Mouse (Mus musculus) cerebellum, postnatal 25 days (tissue): ENCODE results near the gene Clmn.
"Not testable (repeated sequence)": the region's sequence is repeated elsewhere in the genome, so short reads cannot be mapped to it uniquely, and the experiment has no call there.

Experiments used
- DNase-seq, 2 experiments: peaks; one replicate each; pipeline ENCODE4 v3.0.0; 2021; ENCODE audit warnings: mixed read lengths in 2 of 2

Gene Clmn

DNA sequence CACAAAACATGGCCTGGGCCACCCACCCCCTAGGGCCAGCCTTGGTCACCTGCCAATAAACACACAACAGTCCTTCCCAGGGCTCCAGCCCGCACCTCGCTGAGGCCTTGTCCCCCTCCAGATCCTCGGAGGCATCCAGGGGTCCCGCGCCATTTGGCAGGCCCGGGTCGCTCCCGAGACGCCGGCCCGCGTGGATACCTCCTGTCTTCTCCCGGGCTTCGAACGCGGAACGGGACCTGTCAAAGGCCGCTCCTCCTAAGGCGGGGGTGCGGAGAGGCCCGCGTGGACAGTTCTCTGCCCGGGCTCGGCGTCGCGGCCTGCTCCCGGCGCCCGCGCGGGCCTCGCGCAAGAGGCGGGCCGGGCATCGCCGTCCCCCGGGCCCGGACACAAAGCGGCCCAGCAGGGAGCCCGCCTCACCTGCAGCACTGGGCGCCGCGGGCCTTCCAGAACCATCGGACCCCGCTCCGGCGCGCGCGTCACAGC lies 113.5 kb downstream of the Clmn start:
- DNase-seq = no peak

DNA sequence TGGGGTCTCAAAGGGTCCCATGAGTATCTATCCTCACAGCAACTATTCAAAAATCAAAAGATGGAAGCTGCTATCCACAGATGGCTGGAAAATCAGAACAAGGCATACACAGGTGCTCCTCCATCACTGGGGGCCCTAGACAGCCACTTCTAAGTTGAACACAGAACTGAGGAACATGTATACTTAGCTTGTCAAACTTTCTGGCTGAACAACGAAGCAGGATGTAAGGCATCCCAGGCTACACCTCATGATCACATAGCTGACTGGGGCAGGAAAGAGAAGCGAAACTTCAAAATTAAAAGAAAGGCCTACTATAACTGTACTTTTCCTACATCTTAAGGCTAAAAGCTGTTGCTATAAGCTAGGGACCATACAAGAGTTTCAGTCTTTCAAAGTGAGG lies 115.9 kb downstream of the Clmn start:
- no peak for DNase-seq

DNA sequence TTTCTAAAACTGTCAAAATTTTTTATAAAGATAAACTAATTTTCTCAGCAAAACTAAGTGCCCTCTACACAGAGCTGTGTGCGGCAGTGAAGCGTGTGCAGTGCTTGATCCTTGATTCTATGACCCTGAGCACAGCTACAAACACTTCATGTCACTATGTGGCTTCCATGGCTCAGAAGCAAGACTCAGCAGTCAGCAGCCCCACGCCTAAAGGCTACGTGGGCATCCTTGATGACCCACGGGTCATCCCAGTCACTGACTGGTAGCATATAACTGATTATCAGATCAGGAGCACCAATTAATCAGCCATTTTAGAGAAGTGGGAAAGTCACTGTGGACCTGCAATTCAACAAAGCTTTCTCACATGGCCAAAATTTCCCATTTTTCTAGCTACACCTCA lies 117.6 kb downstream of the Clmn start:
- DNase-seq = no peak

DNA sequence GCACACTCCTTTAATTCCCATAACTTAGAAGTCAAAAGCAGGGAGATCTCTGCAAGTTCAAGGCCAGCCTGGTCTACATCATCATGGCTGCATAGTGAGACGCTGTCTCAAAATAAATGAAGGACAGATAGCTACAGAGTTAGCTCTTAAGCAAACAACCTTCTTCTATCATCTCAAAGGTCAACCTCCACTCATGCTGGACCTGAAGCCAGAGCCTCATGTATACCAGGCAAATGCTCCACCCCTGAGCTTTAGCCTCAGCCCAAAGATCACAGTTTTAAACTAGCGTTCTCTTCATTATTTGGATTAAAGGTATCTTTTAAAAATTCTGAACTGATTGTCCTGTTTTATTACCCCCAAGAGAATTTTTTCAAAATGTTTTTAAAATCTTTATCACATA lies 118.3 kb downstream of the Clmn start:
- DNase-seq = no peak

DNA sequence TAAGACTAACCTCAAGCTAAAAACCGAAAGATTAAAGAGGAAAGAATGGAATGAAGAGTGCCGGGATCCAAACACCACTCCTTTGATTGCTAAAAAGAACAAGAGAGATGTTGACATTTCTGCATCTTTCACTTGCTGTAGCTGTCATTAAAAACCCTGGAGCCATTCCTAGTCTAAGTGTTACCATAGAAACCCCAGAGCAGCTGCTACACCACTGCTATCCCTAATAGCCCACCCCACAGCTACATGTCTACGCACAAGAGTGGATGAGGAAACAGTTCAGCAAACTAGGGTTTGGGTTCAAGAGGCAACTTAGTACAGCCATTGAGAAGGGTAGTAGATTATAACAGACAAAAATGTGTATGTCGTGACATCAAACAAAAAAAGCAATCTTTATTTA lies 121.2 kb downstream of the Clmn start:
- no peak for DNase-seq

DNA sequence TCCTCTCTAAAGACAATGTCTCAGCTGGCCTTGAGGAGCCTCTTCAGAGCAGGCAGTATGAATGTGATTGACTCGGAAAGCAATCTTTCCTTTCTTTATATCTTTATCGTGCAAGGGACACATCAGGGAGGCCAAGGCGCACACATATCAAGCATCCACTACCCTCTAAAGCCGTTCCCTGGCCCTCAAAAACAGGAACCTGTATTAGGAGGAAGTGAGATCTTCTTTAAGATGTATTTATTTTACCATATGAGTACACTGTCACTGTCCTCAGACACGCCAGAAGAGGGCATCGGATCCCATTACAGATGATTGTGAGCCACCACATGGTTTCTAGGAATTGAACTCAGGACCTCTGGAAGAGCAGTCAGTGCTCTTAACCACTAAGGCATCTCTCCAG lies 122.6 kb downstream of the Clmn start:
- DNase-seq = no peak

DNA sequence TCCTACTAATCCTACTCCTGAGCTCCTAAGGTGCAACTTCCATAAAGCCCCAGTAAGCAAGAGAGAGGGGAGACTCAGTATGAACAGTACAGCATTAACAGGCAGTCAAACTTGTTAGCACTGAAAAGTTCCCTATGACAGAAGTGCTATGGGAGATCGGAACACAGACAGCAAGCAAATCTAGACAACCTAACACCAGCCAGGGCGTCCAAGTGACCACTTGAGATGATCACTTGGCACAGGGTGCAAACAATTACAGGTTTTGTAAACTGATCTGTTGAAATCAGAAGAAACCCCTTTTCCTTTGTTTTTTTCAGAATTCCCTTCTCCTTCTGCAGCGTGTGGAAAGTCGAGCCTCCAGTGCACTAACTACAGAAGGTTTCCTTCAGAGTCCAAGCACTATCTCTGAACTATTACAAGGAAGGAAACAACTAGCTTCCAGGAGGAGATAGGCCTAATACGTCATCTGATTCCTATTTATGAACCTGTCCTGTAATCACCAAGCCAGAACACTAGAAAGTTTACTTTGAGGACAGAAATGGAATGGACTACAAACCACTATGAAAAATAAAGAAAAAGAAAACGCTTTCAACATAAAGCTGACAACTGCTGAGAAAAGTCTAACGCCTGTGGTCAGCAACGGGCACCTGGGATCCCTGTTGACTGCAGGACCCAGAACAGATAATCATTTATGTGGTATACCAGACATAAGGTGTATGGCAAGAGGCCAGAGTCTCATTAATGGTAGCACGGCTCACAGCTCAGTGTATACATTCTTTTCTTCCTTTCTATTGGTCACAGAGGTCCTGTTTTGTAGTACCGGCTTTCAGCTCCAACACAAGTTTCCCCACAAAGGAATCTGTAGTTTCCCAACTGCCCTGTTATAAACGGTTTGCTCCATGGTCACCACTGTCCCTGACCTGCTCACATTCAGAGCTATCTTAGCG lies 123.8 kb downstream of the Clmn start:
- DNase-seq = no peak

DNA sequence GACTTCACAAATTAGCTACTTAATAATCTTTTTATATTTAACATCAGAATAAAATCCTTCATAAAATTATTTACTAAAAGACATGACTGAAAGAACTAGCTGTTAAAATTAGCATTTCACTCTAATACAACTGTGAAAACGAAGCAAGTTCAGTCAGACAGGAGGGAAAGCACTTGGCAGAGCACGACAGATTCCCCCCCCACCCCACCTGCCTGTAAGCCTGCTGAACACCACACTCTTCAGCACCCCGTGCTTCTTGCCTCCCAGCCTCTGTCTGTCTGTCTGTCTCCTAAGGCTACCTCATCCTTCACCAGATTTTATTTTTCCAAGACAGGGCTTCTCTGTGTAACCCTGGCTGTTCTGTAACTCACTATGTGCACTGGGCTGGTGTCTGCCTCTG lies 125.9 kb downstream of the Clmn start:
- peak in 1 of 2 experiments; percentile 38 for DNase-seq

DNA sequence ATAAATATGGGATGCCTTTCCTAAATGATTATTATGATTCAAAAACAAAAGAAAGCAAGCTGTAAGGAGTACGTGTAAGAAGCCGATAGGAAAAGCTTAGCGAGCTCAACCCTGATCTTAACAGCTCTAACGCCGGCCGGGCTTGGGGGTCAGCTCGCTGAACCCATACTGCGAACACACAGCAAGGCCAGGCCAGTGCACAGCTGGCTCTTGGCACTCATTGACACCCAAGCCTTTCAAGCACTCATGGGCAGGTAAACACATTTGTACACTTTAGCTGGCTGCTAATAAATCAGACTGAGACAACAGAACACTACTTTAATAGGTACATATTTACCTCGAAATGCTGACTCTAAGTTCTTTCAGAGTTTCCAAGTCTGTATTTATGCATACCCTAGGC lies 126.4 kb downstream of the Clmn start:
- no peak for DNase-seq

DNA sequence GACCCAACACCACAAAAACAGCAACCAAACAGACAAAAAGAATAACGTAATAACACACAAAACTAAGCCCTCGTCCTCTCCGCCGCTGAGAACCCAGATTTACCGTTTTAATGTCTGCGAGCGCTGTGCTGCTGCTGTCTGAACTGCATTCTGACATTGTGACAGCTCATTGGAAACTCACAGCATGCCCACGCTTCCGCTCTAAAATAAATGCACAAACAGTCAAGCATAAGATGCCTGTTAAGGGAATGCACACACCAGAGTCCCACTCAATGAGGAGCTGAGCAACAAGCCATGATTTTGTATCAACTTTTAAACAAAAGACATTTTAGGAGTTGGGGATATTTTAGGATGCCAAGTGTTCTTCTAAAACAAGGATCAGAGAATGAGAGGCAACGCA lies 127.2 kb downstream of the Clmn start:
- no peak for DNase-seq

DNA sequence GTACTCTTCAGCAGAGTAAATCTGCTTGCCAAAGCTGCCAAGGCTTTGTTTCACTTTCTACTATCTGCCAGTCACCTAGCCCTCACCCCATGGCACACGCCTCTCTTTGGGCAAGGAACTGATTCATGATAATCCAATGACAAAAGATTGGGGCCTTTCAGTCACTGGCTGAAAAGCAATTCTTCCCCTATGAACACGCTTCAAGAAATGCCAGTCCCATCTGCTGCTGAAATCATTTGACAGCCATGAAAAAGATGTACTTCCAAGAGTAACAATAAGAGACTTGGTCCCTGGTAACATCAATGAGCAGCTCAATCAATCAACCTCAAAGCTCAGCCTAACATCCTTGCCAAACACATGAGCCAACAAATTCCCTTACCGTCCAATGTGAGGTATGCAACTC lies 128.9 kb downstream of the Clmn start:
- no peak for DNase-seq

DNA sequence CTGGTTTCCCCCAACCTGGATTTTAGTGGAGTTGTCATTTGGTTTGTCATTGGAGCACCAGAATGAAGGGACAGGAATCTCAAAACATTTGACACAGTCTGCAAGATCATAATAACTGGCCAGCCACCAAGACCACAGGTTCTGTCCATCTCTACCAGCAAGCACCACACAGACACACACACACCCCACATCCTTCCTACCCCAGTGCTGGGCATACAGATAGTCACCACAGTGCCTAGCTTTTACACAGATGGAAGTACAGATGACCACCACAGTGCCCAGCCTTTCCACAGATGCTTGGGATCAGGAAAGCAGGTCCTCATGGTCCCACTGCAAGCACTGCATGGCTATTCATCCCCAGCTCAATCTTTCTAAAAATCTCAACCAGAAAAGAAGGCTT lies 131.7 kb downstream of the Clmn start:
- no peak for DNase-seq

DNA sequence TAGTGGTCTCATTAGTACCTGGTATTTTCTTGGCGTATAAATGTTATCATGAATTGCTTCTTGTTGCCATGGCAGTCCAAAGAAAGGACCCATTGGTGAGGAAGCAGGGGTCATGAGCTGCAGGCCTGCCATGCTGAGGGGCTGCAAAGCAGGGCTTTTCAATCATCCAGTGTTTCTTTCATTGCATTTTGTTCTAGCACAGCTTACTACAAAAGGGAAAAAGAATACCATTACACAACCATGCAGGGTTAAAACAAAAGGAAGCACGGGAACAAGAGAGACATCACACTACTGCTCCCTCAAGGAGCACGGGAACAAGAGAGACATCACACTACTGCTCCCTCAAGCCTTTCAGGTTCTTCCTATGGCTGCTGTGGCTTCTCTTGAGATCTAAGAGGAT lies 133.1 kb downstream of the Clmn start:
- DNase-seq = no peak

DNA sequence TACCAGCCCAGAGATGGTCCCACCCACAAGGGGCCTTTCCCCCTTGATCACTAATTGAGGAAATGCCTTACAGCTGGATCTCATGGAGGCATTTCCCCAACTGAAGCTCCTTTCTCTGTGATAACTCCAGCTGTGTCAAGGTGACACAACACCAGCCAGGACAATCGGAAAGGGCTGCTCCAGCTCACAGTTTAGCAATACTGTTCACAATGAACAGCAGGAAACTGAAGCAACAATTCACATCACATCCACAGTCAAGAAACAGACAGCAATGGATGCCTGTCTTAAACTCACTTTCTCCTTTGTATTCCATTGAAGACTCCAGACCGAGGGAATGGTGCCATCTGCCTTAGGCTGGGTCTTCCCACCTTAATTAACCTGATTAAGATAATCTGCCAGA lies 138.4 kb downstream of the Clmn start:
- not testable (repeated sequence) for DNase-seq

DNA sequence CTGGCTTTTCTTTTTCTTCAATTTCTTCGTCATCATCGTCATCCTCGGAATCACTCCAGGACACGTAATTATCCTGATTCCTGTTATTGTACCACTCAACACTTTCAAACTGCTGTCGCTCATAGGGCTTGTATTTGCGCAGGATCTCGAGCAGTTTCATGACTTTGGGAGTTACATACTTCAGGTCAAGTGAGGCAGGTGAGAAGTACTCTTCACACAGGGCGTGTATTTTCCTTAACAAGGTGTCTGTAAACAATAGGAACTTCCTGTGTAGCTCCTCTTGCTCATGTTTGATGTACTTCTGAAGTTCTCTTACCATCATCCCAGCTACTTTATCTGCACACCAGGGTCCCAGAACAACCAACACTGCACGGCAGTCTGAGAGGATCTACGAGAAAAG lies 142.8 kb downstream of the Clmn start:
- DNase-seq = no peak

DNA sequence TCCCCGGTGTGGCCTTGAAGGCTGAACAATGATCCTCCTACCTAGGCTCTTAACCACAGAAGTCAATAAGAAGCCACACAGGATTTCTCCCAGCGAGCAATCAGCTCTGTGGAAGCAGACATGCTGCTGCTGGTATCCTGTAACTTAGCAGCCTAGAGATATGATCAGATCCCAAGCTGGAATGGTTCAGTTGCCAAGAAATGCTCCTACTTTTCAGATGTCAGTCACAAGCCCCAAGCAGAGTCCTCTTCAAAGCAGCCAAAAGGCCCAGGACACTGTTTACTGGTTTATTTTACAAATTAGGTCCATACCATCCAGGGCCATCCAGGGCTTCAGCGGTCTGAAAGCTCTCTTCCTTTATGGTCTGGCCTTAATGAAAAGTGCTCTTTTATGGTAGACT lies 143.9 kb downstream of the Clmn start:
- no peak for DNase-seq

DNA sequence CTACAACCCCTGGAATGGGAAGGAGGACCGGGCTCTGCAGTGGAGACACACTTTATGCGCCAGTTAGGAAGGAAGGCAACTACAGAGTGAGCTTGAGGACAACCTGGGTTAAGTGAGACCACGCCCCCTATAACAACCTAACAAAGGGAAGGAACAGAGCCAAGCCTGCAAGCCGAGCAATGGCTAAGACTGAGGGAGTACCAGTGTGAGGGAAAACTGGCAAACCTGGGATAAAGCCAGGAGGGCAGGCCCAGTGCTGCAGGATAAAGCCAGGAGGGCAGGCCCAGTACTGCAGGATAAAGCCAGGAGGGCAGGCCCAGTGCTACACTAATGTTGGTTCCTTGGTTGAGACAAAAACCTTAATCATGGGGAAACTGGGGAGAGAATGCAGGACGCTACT lies 145.9 kb downstream of the Clmn start:
- DNase-seq = peak in 1 of 2 experiments; percentile 22

DNA sequence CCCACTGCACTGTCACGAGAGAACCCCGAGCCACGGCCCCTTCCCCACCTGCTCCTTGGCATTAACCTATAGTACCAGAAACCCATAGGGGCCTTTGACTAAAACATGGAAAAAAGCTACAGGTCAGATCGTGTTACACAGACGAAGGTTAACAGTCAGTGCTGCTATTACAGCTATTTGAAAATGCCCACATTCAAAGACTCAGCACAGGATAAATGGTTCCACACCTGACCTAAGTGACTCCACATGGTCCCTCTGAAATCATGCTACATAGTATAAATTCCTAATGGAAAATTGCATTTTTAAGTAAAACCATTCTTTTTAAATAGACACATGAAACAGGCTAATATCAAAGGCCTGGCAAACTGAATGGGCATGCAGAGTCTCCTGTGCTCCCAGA lies 148.5 kb downstream of the Clmn start:
- no peak for DNase-seq

DNA sequence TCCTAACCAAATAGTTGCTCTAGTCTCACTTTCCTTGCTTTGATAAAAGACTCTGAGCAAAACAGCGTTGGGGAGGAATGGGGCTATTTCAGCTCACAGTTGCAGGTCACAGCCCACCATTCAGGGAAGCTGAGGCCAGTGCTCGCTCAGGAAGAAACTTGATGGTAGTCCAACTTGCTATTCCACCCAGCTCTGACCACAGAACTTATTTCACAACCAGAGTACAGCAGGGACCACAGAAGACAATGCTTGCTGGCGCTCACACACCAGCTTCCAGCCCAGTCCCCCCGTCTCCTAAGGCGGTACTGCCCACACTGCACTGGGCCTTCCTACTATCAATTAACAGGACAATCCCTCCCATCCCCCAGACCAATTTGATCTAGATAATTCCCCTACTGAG lies 149.4 kb downstream of the Clmn start:
- DNase-seq = no peak
